Mouse (Mus musculus) embryonic facial prominence, embryonic 11.5 days (tissue): ENCODE results near the gene Gabrg3. TPM values are rescaled to one million over a fixed set of nuclear protein-coding genes. Genes with fewer than 3 reads are reported as not detected.

Experiments used
- ATAC-seq: fragments of 200-750 bp; cut with Nextera tagmentation; replicated peaks from 2 replicates; pipeline ENCODE4 v1.8.0; 2017; ENCODE audit warnings: low read depth; ENCODE audit not compliant: insufficient number of reproducible peaks, low FRiP score, low TSS enrichment
- DNase-seq: peaks from one replicate; pipeline ENCODE4 v3.0.0-alpha.2; 2015; ENCODE audit warnings: low spot score
- H3K27ac ChIP-seq: fragments of 300-500 bp; sonication (generic); replicated peaks from 2 replicates; pipeline ENCODE4 v1.5.1; 2014; ENCODE audit warnings: mild to moderate bottlenecking, low read depth, low read length, control low read depth
- H3K27me3 ChIP-seq: fragments of 300-500 bp; sonication (generic); 2 replicates; pipeline ENCODE4 v1.6.1; 2014; ENCODE audit warnings: mild to moderate bottlenecking, low read length, moderate library complexity, mixed read lengths; ENCODE audit not compliant: control insufficient read depth, insufficient read depth
- H3K36me3 ChIP-seq: fragments of 300-500 bp; sonication (generic); replicated peaks from 2 replicates; pipeline ENCODE4 v1.6.1; 2014; ENCODE audit warnings: low read depth, mild to moderate bottlenecking, low read length, moderate library complexity, mixed read lengths; ENCODE audit not compliant: control insufficient read depth, insufficient read depth
- H3K4me1 ChIP-seq: fragments of 300-500 bp; sonication (generic); 2 replicates; pipeline ENCODE4 v1.6.1; 2014; ENCODE audit warnings: low read length, mixed read lengths; ENCODE audit not compliant: control insufficient read depth, insufficient read depth
- H3K4me2 ChIP-seq: fragments of 300-500 bp; sonication (generic); 2 replicates; pipeline ENCODE4 v1.6.1; 2014; ENCODE audit warnings: low read depth, mild to moderate bottlenecking, control low read depth, low read length, moderate library complexity
- H3K4me3 ChIP-seq: fragments of 300-500 bp; sonication (generic); 2 replicates; pipeline ENCODE4 v1.5.1; 2014; ENCODE audit warnings: low read depth, low read length, control low read depth
- H3K9ac ChIP-seq: fragments of 300-500 bp; sonication (generic); replicated peaks from 2 replicates; pipeline ENCODE4 v1.6.1; 2014; ENCODE audit warnings: mild to moderate bottlenecking, control low read depth, low read length
- H3K9me3 ChIP-seq: fragments of 300-500 bp; sonication (generic); replicated peaks from 2 replicates; pipeline ENCODE4 v1.6.1; 2016; ENCODE audit warnings: mild to moderate bottlenecking, low read length, inconsistent platforms, mixed read lengths; ENCODE audit not compliant: control insufficient read depth
- WGBS: fragments of 180-500 bp; shearing (Covaris S2); extraction: QIAGEN DNeasy Blood & Tissue Kit; methylation state at CpG from one replicate; pipeline ENCODE4 v1.1.7; 2014; 5-methylcytosine and 5-hydroxymethylcytosine counted together
- polyA plus RNA-seq: library from polyadenylated mRNA; unstranded; fragments of >200 nt; fragmentation: Nextera tagmentation; extraction: Ambion mirVana; gene quantifications from 2 replicates; pipeline ENCODE4 v1.2.1, GENCODE M21; 2014

Gene Gabrg3
- polyA plus RNA-seq, 1 experiment from 2014 or later, result 0.21 TPM

- 72% methylated on average over 1 of the region's 1 CpGs for WGBS
- Histone ChIP-seq H3K9me3 (no peaks in the 10 kb centered on the region), H3K4me1 (no peaks in the 10 kb centered on the region), H3K4me3 (no peak overlapping the region), H3K36me3 (no peaks in the 10 kb centered on the region), H3K27me3 (no peaks in the 10 kb centered on the region), H3K27ac (no peak overlapping the region), H3K9ac (no peak overlapping the region), H3K4me2 (no peak overlapping the region)
- DNase-seq (no peak), ATAC-seq (no peak)
These were observed 92.9 kb downstream of the Gabrg3 start for GRCm38 (mm10) chr7:57294127-57294526.

- no peaks in the 10 kb centered on the region for H3K9me3 ChIP-seq
- H3K27ac ChIP-seq, result no peak overlapping the region
- H3K4me2 ChIP-seq, result no peak overlapping the region
- no peaks in the 10 kb centered on the region for H3K27me3 ChIP-seq
- no peaks in the 10 kb centered on the region for H3K36me3 ChIP-seq
- ATAC-seq, result no peak
- no peak for DNase-seq
- no peak overlapping the region for H3K9ac ChIP-seq
- H3K4me3 ChIP-seq, result no peak overlapping the region
- WGBS, result 87% methylated on average over 6 of the region's 6 CpGs
- no peaks in the 10 kb centered on the region for H3K4me1 ChIP-seq
These were observed 93.4 kb downstream of the Gabrg3 start for GRCm38 (mm10) chr7:57293564-57293963.

GRCm38 (mm10) chr7:57283186-57283585 is 103.8 kb downstream of the Gabrg3 start:
- no peak for DNase-seq
- Histone ChIP-seq H3K4me2 (no peak overlapping the region), H3K4me3 (no peak overlapping the region), H3K9ac (no peak overlapping the region), H3K4me1 (no peaks in the 10 kb centered on the region), H3K36me3 (no peaks in the 10 kb centered on the region), H3K27me3 (no peaks in the 10 kb centered on the region), H3K9me3 (no peaks in the 10 kb centered on the region), H3K27ac (no peak overlapping the region)
- no peak for ATAC-seq
- 84% methylated on average over 6 of the region's 6 CpGs for WGBS

DNA sequence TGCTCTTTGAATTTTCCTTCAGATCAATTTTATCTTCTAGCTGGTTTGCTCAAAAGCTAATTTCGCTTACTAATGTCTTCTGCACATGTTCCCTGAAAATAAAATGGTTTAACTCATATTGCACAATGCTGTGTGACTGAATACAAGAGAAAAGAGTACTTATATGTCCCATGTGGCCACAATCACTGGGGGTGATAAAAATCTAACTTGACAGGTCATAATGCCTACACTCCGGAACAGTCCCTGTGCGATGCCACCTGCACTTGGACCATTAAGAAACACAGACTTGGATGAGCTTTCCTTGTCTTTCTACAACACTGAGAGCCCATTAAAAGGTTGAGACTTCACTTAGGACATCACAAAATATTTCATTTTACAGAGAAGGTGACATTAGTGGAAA is 108.1 kb downstream of the Gabrg3 start:
- H3K9ac ChIP-seq, result no peak overlapping the region
- ATAC-seq (no peak), DNase-seq (no peak)
- 77% methylated on average over 3 of the region's 3 CpGs for WGBS
- H3K4me1 ChIP-seq, result no peaks in the 10 kb centered on the region
- H3K27ac ChIP-seq, result no peak overlapping the region
- no peaks in the 10 kb centered on the region for H3K9me3 ChIP-seq
- H3K36me3 ChIP-seq, result no peaks in the 10 kb centered on the region
- no peak overlapping the region for H3K4me2 ChIP-seq
- no peaks in the 10 kb centered on the region for H3K27me3 ChIP-seq
- H3K4me3 ChIP-seq, result no peak overlapping the region

DNA sequence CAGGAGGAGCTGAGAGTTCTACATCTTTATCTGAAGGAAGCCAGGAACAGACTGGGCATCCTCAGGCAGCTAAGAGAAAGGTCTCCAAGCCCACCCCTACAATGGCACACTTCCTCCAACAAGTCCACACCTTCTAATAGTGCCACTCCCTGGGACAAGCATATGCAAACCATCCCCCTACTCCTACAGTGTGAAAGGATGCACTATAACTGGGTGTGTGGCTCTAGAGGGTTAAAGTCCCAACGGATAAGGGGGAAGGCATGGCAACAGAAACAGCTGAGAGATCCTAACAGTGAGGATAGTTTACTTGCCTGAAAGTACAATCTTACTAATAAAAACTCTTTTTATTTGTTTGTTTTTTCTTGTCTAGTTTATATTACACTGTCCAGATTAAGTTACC is 126.8 kb downstream of the Gabrg3 start:
- Histone ChIP-seq H3K4me3 (no peak overlapping the region), H3K4me1 (no peaks in the 10 kb centered on the region), H3K36me3 (no peaks in the 10 kb centered on the region), H3K27ac (no peak overlapping the region), H3K4me2 (no peak overlapping the region), H3K9ac (no peak overlapping the region), H3K9me3 (no peaks in the 10 kb centered on the region), H3K27me3 (no peaks in the 10 kb centered on the region)
- ATAC-seq, result no peak
- 92% methylated on average over 1 of the region's 1 CpGs for WGBS
- DNase-seq, result no peak

DNA sequence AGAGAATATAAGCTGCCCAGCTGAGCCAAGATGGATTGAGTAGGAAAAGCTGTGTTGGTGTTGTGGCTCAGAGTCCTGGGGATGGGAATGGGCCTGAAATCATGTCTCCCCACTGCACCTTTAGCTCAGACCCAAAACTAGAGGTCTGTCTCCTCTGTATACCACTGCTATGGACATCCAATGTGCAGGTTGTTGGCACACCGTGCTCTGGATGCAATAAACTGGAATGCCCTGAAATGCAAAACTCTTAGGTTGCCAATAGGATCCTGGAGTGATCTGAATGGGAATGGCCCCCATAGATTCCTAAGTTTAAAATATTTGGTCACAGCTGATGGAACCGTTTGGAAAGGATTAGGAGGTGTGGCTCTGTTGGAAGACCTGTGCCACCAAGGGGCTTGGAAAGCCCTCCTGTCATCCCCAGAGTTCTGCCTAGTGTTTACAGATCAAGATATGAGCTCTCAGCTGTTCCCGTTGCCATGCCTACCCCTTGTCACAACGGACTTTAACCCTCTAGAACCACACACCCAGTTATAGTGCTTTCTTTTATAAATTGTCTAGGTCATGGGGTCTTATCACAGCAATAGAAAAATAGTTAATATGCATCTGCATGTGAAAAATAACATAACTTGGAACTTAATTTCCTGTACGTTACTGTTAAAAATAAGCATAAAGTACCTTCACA is 128.0 kb downstream of the Gabrg3 start:
- no peak for DNase-seq
- no peaks in the 10 kb centered on the region for H3K9me3 ChIP-seq
- H3K4me3 ChIP-seq, result no peak overlapping the region
- ATAC-seq, result no peak
- H3K4me1 ChIP-seq, result no peaks in the 10 kb centered on the region
- no peak overlapping the region for H3K27ac ChIP-seq
- H3K9ac ChIP-seq, result no peak overlapping the region
- no peaks in the 10 kb centered on the region for H3K27me3 ChIP-seq
- WGBS, result 72% methylated on average over 5 of the region's 5 CpGs
- no peaks in the 10 kb centered on the region for H3K36me3 ChIP-seq
- no peak overlapping the region for H3K4me2 ChIP-seq

- Histone ChIP-seq H3K9me3 (no peaks in the 10 kb centered on the region), H3K4me3 (no peak overlapping the region), H3K27ac (no peak overlapping the region), H3K27me3 (no peaks in the 10 kb centered on the region), H3K9ac (no peak overlapping the region), H3K36me3 (no peaks in the 10 kb centered on the region), H3K4me1 (no peaks in the 10 kb centered on the region), H3K4me2 (no peak overlapping the region)
- 87% methylated on average over 4 of the region's 4 CpGs for WGBS
- DNase-seq (no peak), ATAC-seq (no peak)
These were observed 143.0 kb downstream of the Gabrg3 start for GRCm38 (mm10) chr7:57243981-57244380.

- Histone ChIP-seq H3K4me2 (no peak overlapping the region), H3K9me3 (no peaks in the 10 kb centered on the region), H3K36me3 (no peaks in the 10 kb centered on the region), H3K27ac (no peak overlapping the region), H3K9ac (no peak overlapping the region), H3K4me1 (no peaks in the 10 kb centered on the region), H3K4me3 (no peak overlapping the region), H3K27me3 (no peaks in the 10 kb centered on the region)
- WGBS, result 78% methylated on average over 1 of the region's 1 CpGs
- DNase-seq, result no peak
- ATAC-seq, result no peak
These were observed 172.9 kb downstream of the Gabrg3 start for GRCm38 (mm10) chr7:57214119-57214518.
